Mouse (Mus musculus): ENCODE measurements at regions not wholly inside any gene's neighbourhood (a gene's known extent, or its start where the extent isn't known, plus 50 kb on each side); places are given as distances from the start of the nearest gene placed in this dataset.

- Histone ChIP-seq H3K4me1 (ENCODE audit: control insufficient read depth, insufficient read depth, low read length) (no peaks in the 10 kb centered on the region), H3K4me3 (ENCODE audit: insufficient read depth, low read length) (no peak overlapping the region), H3K27ac (ENCODE audit: insufficient read depth, low read length) (no peak overlapping the region)
- TF ChIP-seq CTCF (IDR thresholded peaks at IDR 0.05; ENCODE audit: extremely low read depth, insufficient read depth, low read length) = no peak
- no peak for TF ChIP-seq POLR2A (IDR thresholded peaks at IDR 0.05; ENCODE audit: extremely low read depth, insufficient read depth, low read length)
Observed at GRCm38 (mm10) chr10:99406764-99407163, 143.7 kb downstream of the Dusp6 start.

GRCm38 (mm10) chr10:99408786-99409185, 145.8 kb downstream of the Dusp6 start:
- Histone ChIP-seq H3K27ac (ENCODE audit: insufficient read depth, low read length) (no peak overlapping the region), H3K4me3 (ENCODE audit: insufficient read depth, low read length) (no peak overlapping the region), H3K4me1 (ENCODE audit: control insufficient read depth, insufficient read depth, low read length) (no peaks in the 10 kb centered on the region)
- TF ChIP-seq CTCF (IDR thresholded peaks at IDR 0.05; ENCODE audit: extremely low read depth, insufficient read depth, low read length) (0 out of 2 replicates have a peak, but pooled peaks have one; percentile 2), POLR2A (IDR thresholded peaks at IDR 0.05; ENCODE audit: extremely low read depth, insufficient read depth, low read length) (no peak)

DNA sequence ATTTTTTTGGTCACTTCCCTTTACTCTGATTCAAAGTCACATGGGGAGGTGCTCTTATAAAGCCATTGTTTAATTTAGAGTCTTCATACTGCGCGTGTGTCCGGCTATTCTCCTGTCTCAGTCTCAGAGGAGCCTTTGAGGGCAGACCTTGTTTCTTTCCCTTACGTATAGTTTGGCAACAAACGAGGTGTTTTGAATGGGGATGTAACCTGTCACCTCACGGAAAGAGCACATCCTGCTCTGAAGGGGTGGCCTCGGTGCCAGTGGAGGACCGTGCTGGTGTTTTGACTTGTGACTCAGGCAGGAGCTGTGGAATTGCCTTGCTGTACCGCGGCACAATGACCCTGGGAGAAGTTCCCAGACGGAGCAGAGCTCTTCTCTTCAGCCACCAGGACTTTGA, 146.7 kb downstream of the Dusp6 start:
- Histone ChIP-seq H3K4me1 (ENCODE audit: control insufficient read depth, insufficient read depth, low read length) (no peaks in the 10 kb centered on the region), H3K27ac (ENCODE audit: insufficient read depth, low read length) (peak overlapping the region; percentile 29; the same call in 1 of the 2 replicates), H3K4me3 (ENCODE audit: insufficient read depth, low read length) (no peak overlapping the region)
- no peak for TF ChIP-seq CTCF (IDR thresholded peaks at IDR 0.05; ENCODE audit: extremely low read depth, insufficient read depth, low read length)
- no peak for TF ChIP-seq POLR2A (IDR thresholded peaks at IDR 0.05; ENCODE audit: extremely low read depth, insufficient read depth, low read length)

- Histone ChIP-seq H3K4me3 (ENCODE audit: insufficient read depth, low read length) (no peak overlapping the region), H3K27ac (ENCODE audit: insufficient read depth, low read length) (no peak overlapping the region), H3K4me1 (ENCODE audit: control insufficient read depth, insufficient read depth, low read length) (no peaks in the 10 kb centered on the region)
- TF ChIP-seq POLR2A (IDR thresholded peaks at IDR 0.05; ENCODE audit: extremely low read depth, insufficient read depth, low read length) = no peak
- no peak for TF ChIP-seq CTCF (IDR thresholded peaks at IDR 0.05; ENCODE audit: extremely low read depth, insufficient read depth, low read length)
Observed at GRCm38 (mm10) chr10:99410754-99411153, 147.7 kb downstream of the Dusp6 start.

DNA sequence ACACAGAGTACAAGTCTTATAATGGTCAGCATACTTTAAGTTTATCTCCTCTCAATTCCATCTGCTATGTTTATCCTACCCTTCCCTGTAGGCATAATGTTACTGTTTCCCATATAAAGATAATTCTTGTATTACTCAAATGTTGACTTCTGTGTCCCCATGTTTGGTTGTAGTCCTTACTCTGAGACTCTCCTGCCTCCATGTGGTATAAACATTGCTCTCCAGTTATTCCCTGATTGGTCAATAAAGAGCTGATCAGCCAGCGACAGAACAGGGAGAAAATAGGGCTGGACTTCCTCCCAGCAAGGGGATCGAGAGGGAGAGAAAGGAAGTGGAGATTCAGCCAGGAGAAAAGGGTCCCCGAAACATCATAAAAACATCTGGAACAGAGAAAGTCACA, 150.4 kb downstream of the Dusp6 start:
- Histone ChIP-seq H3K4me1 (ENCODE audit: control insufficient read depth, insufficient read depth, low read length) (no peaks in the 10 kb centered on the region), H3K4me3 (ENCODE audit: insufficient read depth, low read length) (no peak overlapping the region), H3K27ac (ENCODE audit: insufficient read depth, low read length) (no peak overlapping the region)
- TF ChIP-seq POLR2A (IDR thresholded peaks at IDR 0.05; ENCODE audit: extremely low read depth, insufficient read depth, low read length) = no peak

- no peaks in the 10 kb centered on the region for H3K4me1 ChIP-seq (ENCODE audit: control insufficient read depth, insufficient read depth, low read length)
- TF ChIP-seq CTCF (IDR thresholded peaks at IDR 0.05; ENCODE audit: extremely low read depth, insufficient read depth, low read length) = no peak
- TF ChIP-seq POLR2A (IDR thresholded peaks at IDR 0.05; ENCODE audit: extremely low read depth, insufficient read depth, low read length) = no peak
- no peak overlapping the region for H3K4me3 ChIP-seq (ENCODE audit: insufficient read depth, low read length)
- no peak overlapping the region for H3K27ac ChIP-seq (ENCODE audit: insufficient read depth, low read length)
Observed at GRCm38 (mm10) chr10:99416271-99416670, 153.2 kb downstream of the Dusp6 start.

DNA sequence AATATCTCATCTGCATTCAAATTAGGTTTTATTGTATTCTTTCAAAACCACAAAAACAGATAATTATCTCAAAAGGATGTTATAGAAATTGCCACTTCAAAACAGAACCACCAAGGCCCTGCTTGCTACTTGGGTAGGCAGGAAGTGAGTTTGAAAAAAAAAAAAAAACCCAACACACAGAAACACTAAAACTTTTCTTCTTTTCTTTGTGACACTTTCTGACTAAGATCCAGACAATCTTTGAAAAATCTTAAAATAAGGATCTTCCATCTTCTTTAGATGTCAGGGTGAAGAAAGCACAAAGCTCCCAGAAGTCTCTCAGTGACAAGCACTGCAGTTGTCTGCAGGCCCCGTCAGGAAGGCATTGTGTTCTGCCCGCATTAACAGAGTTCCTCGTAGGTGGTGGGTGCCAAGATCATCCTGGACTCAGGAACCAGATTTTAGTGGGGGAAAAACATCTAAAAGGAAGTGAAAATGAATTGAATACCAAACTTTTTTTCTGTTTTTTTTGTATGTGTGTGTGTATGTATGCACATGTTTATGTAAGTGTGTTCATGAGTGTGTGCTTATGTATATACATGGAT, 154.0 kb downstream of the Dusp6 start:
- Histone ChIP-seq H3K4me1 (ENCODE audit: control insufficient read depth, insufficient read depth, low read length) (no peaks in the 10 kb centered on the region), H3K27ac (ENCODE audit: insufficient read depth, low read length) (no peak overlapping the region), H3K4me3 (ENCODE audit: insufficient read depth, low read length) (no peak overlapping the region)
- TF ChIP-seq CTCF (IDR thresholded peaks at IDR 0.05; ENCODE audit: extremely low read depth, insufficient read depth, low read length) = no peak
- no peak for TF ChIP-seq POLR2A (IDR thresholded peaks at IDR 0.05; ENCODE audit: extremely low read depth, insufficient read depth, low read length)

- H3K4me3 ChIP-seq (ENCODE audit: insufficient read depth, low read length) = no peak overlapping the region
- TF ChIP-seq CTCF (IDR thresholded peaks at IDR 0.05; ENCODE audit: extremely low read depth, insufficient read depth, low read length) = no peak
- no peak for TF ChIP-seq POLR2A (IDR thresholded peaks at IDR 0.05; ENCODE audit: extremely low read depth, insufficient read depth, low read length)
- H3K4me1 ChIP-seq (ENCODE audit: control insufficient read depth, insufficient read depth, low read length) = no peaks in the 10 kb centered on the region
- no peak overlapping the region for H3K27ac ChIP-seq (ENCODE audit: insufficient read depth, low read length)
Observed at GRCm38 (mm10) chr10:99417591-99417990, 154.6 kb downstream of the Dusp6 start.

DNA sequence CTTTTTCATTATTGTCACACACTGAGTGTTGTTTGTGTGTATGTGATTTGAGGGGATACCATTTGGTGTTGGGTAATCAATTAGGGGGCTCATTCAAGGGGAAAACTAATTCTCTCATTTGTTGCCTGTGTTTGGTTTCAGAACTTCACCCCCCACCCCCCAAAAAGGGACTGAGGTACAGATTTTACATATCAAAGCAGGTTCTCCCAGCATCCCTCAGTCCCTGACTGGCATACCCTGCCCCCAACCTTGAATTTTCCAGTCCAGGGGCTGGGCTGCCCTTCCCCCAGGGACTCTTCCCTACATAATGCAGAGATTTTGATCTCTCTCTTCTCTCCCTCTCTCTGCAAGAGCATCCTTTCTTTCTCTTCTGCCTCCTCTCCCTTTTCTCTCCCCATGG, 155.5 kb downstream of the Dusp6 start:
- Histone ChIP-seq H3K27ac (ENCODE audit: insufficient read depth, low read length) (no peak overlapping the region), H3K4me1 (ENCODE audit: control insufficient read depth, insufficient read depth, low read length) (no peaks in the 10 kb centered on the region), H3K4me3 (ENCODE audit: insufficient read depth, low read length) (no peak overlapping the region)
- TF ChIP-seq POLR2A (IDR thresholded peaks at IDR 0.05; ENCODE audit: extremely low read depth, insufficient read depth, low read length) = no peak
- no peak for TF ChIP-seq CTCF (IDR thresholded peaks at IDR 0.05; ENCODE audit: extremely low read depth, insufficient read depth, low read length)

- Histone ChIP-seq H3K4me1 (ENCODE audit: control insufficient read depth, insufficient read depth, low read length) (no peaks in the 10 kb centered on the region), H3K27ac (ENCODE audit: insufficient read depth, low read length) (no peak overlapping the region), H3K4me3 (ENCODE audit: insufficient read depth, low read length) (no peak overlapping the region)
- TF ChIP-seq CTCF (IDR thresholded peaks at IDR 0.05; ENCODE audit: extremely low read depth, insufficient read depth, low read length) = no peak
- TF ChIP-seq POLR2A (IDR thresholded peaks at IDR 0.05; ENCODE audit: extremely low read depth, insufficient read depth, low read length) = no peak
Observed at GRCm38 (mm10) chr10:99419532-99419931, 156.5 kb downstream of the Dusp6 start.

All from cortical plate, adult 2 months (tissue).